Mouse (Mus musculus) hindbrain, embryonic 15.5 days (tissue): ENCODE measurements around the gene Sec23b. TPM values are rescaled to one million over a fixed set of nuclear protein-coding genes. Genes with fewer than 3 reads are reported as not detected.
A peak's percentile ranks its signal among the peaks of the same experiment; 100 is the strongest.

Experiments used
- ATAC-seq: fragments of 200-750 bp; cut with Nextera tagmentation; 2 replicates; pipeline ENCODE4 v1.8.0; 2017; ENCODE audit warnings: low read depth, moderate number of reproducible peaks, moderate TSS enrichment; ENCODE audit not compliant: low FRiP score
- H3K27ac ChIP-seq: fragments of 300-500 bp; sonication (generic); replicated peaks from 2 replicates; pipeline ENCODE4 v1.5.1; 2015; ENCODE audit warnings: mild to moderate bottlenecking, inconsistent platforms
- H3K27me3 ChIP-seq: fragments of 300-500 bp; sonication (generic); 2 replicates; pipeline ENCODE4 v1.6.1; 2015; ENCODE audit warnings: control low read depth, inconsistent platforms
- H3K36me3 ChIP-seq: fragments of 300-500 bp; sonication (generic); 2 replicates; pipeline ENCODE4 v1.6.1; 2015; ENCODE audit warnings: control low read depth, inconsistent platforms
- H3K4me1 ChIP-seq: fragments of 300-500 bp; sonication (generic); replicated peaks from 2 replicates; pipeline ENCODE4 v1.6.1; 2015; ENCODE audit warnings: control low read depth, inconsistent platforms
- H3K4me2 ChIP-seq: fragments of 300-500 bp; sonication (generic); 2 replicates; pipeline ENCODE4 v1.6.1; 2015; ENCODE audit warnings: moderate library complexity, mild to moderate bottlenecking, inconsistent platforms
- H3K4me3 ChIP-seq: fragments of 300-500 bp; sonication (generic); 2 replicates; pipeline ENCODE4 v1.5.1; 2015; ENCODE audit warnings: mild to moderate bottlenecking, inconsistent platforms
- H3K9ac ChIP-seq: fragments of 300-500 bp; sonication (generic); 2 replicates; pipeline ENCODE4 v1.6.1; 2015; ENCODE audit warnings: inconsistent platforms
- H3K9me3 ChIP-seq: fragments of 300-500 bp; sonication (generic); 2 replicates; pipeline ENCODE4 v1.6.1; 2016; ENCODE audit warnings: control low read depth, inconsistent platforms
- WGBS: fragments of 180-500 bp; shearing (Covaris S2); methylation state at CpG from one replicate; pipeline ENCODE4 v1.1.7; 2015; 5-methylcytosine and 5-hydroxymethylcytosine counted together
- polyA plus RNA-seq: library from polyadenylated mRNA; unstranded; fragments of >200 nt; fragmentation: Nextera tagmentation; extraction: Ambion mirVana; gene quantifications from 2 replicates; pipeline ENCODE4 v1.2.1, GENCODE M21; 2015

Sec23b gene
- polyA plus RNA-seq, 1 experiment from 2014 or later = 63.3 TPM

DNA sequence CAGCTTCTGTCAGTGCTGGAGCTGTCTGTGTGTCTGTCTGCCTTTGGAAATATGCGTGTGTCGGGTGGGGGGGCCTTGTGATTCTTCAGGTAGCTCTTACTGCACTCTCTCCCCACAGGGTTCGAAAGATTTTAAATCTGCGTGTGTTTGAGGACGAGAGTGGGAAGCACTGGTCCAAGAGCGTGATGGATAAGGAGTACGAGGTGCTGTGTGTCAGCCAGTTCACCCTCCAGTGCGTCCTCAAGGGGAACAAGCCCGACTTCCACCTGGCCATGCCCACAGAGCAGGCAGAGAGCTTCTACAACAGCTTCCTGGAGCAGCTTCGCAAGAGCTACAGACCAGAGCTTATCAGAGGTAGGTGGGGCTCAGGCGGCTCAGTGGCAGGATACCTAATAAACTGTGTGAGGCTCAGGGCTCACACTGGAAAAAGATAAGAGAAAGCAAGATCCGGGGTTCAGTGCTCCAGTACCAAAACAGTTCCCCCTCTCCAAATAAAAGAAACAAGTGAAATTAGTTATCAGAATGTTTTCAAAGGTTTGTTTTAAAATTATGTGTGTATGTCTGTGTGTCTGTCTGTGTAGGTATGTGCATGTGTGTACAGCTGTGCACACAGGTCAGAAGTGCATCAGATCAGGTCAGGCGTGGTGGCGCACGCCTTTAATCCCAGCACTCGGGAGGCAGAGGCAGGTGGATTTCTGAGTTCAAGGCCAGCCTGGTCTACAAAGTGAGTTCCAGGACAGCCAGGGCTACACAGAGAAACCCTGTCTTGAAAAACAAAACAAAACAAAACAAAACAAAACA, 61.2 kb downstream of the Sec23b start:
- no peak overlapping the region for H3K9ac ChIP-seq
- 93% methylated on average over 16 of the region's 16 CpGs for whole genome bisulfite sequencing

GRCm38 (mm10) chr2:144621491-144621890, 65.5 kb downstream of the Sec23b start:
- Histone ChIP-seq H3K27ac (no peak overlapping the region), H3K9me3 (no peaks in the 10 kb centered on the region), H3K4me2 (no peak overlapping the region), H3K9ac (no peak overlapping the region), H3K27me3 (no peaks in the 10 kb centered on the region), H3K4me3 (no peak overlapping the region), H3K36me3 (peaks cover 16% of the 10 kb centered on the region), H3K4me1 (no peaks in the 10 kb centered on the region)
- WGBS = 33% methylated on average over 6 of the region's 6 CpGs
- no peak for ATAC-seq

More for the DNA sequence above, 61.2 kb downstream of the Sec23b start:
- Histone ChIP-seq H3K36me3 (peaks cover 10% of the 10 kb centered on the region; the same call in 1 of the 2 replicates), H3K4me3 (no peak overlapping the region), H3K27me3 (no peaks in the 10 kb centered on the region), H3K9me3 (no peaks in the 10 kb centered on the region), H3K27ac (no peak overlapping the region), H3K4me2 (no peak overlapping the region), H3K4me1 (no peaks in the 10 kb centered on the region)
- no peak for ATAC-seq

DNA sequence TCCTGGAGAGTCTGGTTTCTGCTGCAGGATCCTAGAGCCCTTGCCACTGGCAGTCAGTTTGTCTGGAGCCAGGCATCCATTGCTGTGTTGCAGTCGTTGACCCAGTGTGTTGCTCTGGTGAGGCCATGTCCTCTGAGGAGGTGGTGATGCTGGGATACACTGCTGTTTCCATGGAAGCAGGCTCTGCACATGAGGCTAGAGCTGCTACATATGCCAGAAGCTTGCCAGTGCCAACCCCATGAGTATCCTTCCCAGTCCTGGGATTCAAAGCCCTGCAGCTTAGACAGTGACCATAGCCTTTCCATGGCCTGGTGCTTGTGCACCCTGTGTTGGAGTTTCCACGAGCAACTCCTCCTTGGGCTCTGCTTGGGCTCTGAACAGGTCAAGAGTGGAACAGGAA, 77.5 kb downstream of the Sec23b start:
- no peaks in the 10 kb centered on the region for H3K36me3 ChIP-seq
- 81% methylated on average over 2 of the region's 2 CpGs for WGBS
- H3K4me1 ChIP-seq = 0 out of 2 replicates have a peak, but pooled peaks cover 5% of the 10 kb centered on the region
- H3K4me3 ChIP-seq = no peak overlapping the region
- no peak overlapping the region for H3K27ac ChIP-seq
- ATAC-seq = peak; percentile 24; the same call in 1 of the 2 replicates
- H3K9ac ChIP-seq = no peak overlapping the region
- no peaks in the 10 kb centered on the region for H3K9me3 ChIP-seq
- no peaks in the 10 kb centered on the region for H3K27me3 ChIP-seq
- no peak overlapping the region for H3K4me2 ChIP-seq

GRCm38 (mm10) chr2:144634231-144634630, 78.2 kb downstream of the Sec23b start:
- WGBS = 67% methylated on average over 5 of the region's 5 CpGs
- no peak for ATAC-seq
- Histone ChIP-seq H3K4me2 (no peak overlapping the region), H3K4me3 (no peak overlapping the region), H3K4me1 (0 out of 2 replicates have a peak, but pooled peaks cover 5% of the 10 kb centered on the region), H3K9me3 (no peaks in the 10 kb centered on the region), H3K36me3 (no peaks in the 10 kb centered on the region), H3K9ac (no peak overlapping the region), H3K27me3 (no peaks in the 10 kb centered on the region), H3K27ac (no peak overlapping the region)

- H3K27me3 ChIP-seq = no peaks in the 10 kb centered on the region
- H3K9me3 ChIP-seq = no peaks in the 10 kb centered on the region
- no peak overlapping the region for H3K4me2 ChIP-seq
- 0 out of 2 replicates have a peak, but pooled peaks cover 5% of the 10 kb centered on the region for H3K4me1 ChIP-seq
- no peak for ATAC-seq
- no peaks in the 10 kb centered on the region for H3K36me3 ChIP-seq
- H3K27ac ChIP-seq = 0 out of 2 replicates have a peak overlapping the region, but pooled peaks have one; percentile 38
- no peak overlapping the region for H3K4me3 ChIP-seq
- no peak overlapping the region for H3K9ac ChIP-seq
- 56% methylated on average over 2 of the region's 2 CpGs for WGBS
Measured at GRCm38 (mm10) chr2:144634729-144635128, 78.7 kb downstream of the Sec23b start.

DNA sequence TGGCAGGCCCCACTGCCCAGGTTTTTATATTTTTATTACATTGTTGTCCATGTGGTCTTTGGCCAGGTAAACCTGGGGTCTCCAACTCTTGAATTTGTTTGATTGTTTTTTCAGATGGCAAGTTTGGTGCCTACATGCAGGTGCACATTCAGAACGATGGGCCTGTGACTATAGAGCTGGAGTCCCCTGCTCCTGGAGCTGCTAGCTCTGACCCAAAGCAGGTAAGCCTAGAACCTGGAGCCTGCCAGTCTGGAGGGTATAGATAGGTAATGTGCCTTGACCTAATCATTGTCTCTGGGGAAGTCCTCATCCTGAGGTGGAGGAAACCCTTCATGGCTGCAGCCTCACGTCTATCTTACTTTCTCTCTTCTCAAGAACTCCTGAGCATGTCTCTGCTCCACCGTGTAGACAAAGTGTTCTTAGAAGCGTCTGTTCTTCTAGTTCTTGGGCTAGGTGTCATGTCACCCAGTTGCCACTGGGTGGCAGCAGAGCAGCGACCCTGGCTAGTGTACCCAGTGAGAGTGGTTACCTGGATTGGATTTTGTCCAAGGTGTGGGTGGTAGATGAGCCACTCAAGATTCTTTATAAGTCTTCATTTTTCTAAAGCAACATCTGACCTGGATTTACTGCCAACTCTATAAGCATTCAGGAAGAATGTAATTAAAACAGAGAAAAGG, 79.8 kb downstream of the Sec23b start:
- H3K27me3 ChIP-seq = no peaks in the 10 kb centered on the region
- no peak overlapping the region for H3K27ac ChIP-seq
- H3K36me3 ChIP-seq = no peaks in the 10 kb centered on the region
- H3K4me1 ChIP-seq = 0 out of 2 replicates have a peak, but pooled peaks cover 5% of the 10 kb centered on the region
- peak; percentile 68; the same call in 1 of the 2 replicates for ATAC-seq
- 22% methylated on average over 5 of the region's 5 CpGs for whole genome bisulfite sequencing
- no peak overlapping the region for H3K4me3 ChIP-seq
- no peak overlapping the region for H3K9ac ChIP-seq
- H3K9me3 ChIP-seq = no peaks in the 10 kb centered on the region
- H3K4me2 ChIP-seq = no peak overlapping the region

DNA sequence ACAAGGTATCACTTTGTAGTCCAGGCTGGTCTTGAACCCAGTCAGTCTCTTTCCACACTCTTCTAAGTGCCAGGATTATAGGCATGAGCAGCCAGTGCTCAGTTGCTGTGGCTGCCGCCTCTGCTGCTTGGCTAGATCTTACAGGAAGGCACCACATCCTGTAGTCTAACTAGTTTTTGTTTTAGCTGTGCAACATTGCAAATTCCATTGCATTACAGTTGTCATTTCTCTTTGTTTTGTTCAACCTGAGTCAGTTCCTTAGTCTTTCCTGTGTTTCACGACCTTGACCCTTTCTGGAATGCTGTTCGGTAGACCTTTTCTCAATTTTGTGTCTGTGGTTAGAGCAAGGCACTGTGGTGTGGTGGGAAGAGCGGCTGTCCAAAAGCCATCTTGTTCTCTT, 81.2 kb downstream of the Sec23b start:
- 90% methylated on average over 4 of the region's 4 CpGs for WGBS
- Histone ChIP-seq H3K27me3 (no peaks in the 10 kb centered on the region), H3K9me3 (no peaks in the 10 kb centered on the region), H3K4me1 (0 out of 2 replicates have a peak, but pooled peaks cover 5% of the 10 kb centered on the region), H3K4me2 (no peak overlapping the region), H3K36me3 (no peaks in the 10 kb centered on the region), H3K9ac (no peak overlapping the region), H3K27ac (no peak overlapping the region), H3K4me3 (no peak overlapping the region)
- ATAC-seq = no peak

GRCm38 (mm10) chr2:144637671-144638395, 81.8 kb downstream of the Sec23b start:
- ATAC-seq = no peak
- Histone ChIP-seq H3K9me3 (no peaks in the 10 kb centered on the region), H3K27ac (no peak overlapping the region), H3K4me1 (0 out of 2 replicates have a peak, but pooled peaks cover 5% of the 10 kb centered on the region), H3K4me3 (no peak overlapping the region), H3K27me3 (no peaks in the 10 kb centered on the region), H3K9ac (no peak overlapping the region), H3K36me3 (no peaks in the 10 kb centered on the region), H3K4me2 (no peak overlapping the region)
- WGBS = 69% methylated on average over 12 of the region's 12 CpGs

GRCm38 (mm10) chr2:144638719-144639118, 82.7 kb downstream of the Sec23b start:
- H3K4me2 ChIP-seq = no peak overlapping the region
- WGBS = 60% methylated on average over 4 of the region's 4 CpGs

GRCm38 (mm10) chr2:144640101-144640500, 84.1 kb downstream of the Sec23b start:
- Histone ChIP-seq H3K9ac (no peak overlapping the region), H3K4me2 (no peak overlapping the region), H3K4me1 (0 out of 2 replicates have a peak, but pooled peaks cover 3% of the 10 kb centered on the region), H3K27me3 (no peaks in the 10 kb centered on the region), H3K9me3 (no peaks in the 10 kb centered on the region), H3K4me3 (no peak overlapping the region), H3K27ac (no peak overlapping the region), H3K36me3 (no peaks in the 10 kb centered on the region)
- ATAC-seq = no peak
- 74% methylated on average over 7 of the region's 7 CpGs for WGBS

More at GRCm38 (mm10) chr2:144638719-144639118, 82.7 kb downstream of the Sec23b start:
- ATAC-seq = no peak
- Histone ChIP-seq H3K4me3 (no peak overlapping the region), H3K4me1 (0 out of 2 replicates have a peak, but pooled peaks cover 5% of the 10 kb centered on the region), H3K9ac (no peak overlapping the region), H3K9me3 (no peaks in the 10 kb centered on the region), H3K27ac (no peak overlapping the region), H3K27me3 (no peaks in the 10 kb centered on the region), H3K36me3 (no peaks in the 10 kb centered on the region)
